Mouse (Mus musculus): ENCODE data around the gene Rhobtb3. TPM values are rescaled to one million over a fixed set of nuclear protein-coding genes. Genes with fewer than 3 reads are reported as not detected.

Gene Rhobtb3
- not detected for polyA plus RNA-seq (2017; shearing (Covaris generic))

GRCm38 (mm10) chr13:75943189-75944043 is at the start of gene Rhobtb3:
Gene Rhobtb3 (minus strand): TSS chr13:75943925.

GRCm38 (mm10) chr13:75966850-75967249 is 23.1 kb upstream of the Rhobtb3 start, which contains the start of gene Spata9:
Gene Spata9 (plus strand): TSS chr13:75967150.

GRCm38 (mm10) chr13:75839719-75840481 is 103.8 kb downstream of the Rhobtb3 start, which contains the start of gene Glrx:
Gene Glrx (plus strand): TSS chr13:75839868.

Other genes with a start within 250 kb of the Rhobtb3 start
- gene Ell2, start 237.2 kb downstream of the Rhobtb3 start, polyA plus RNA-seq (2017; shearing (Covaris generic)), result 5.2 TPM
- gene Glrx, start 104.1 kb downstream of the Rhobtb3 start, polyA plus RNA-seq (2017; shearing (Covaris generic)), result 310 TPM
- gene Spata9, start 23.2 kb upstream of the Rhobtb3 start, polyA plus RNA-seq (2017; shearing (Covaris generic)), result not detected
- gene Rfesd, start 74.8 kb upstream of the Rhobtb3 start, polyA plus RNA-seq (2017; shearing (Covaris generic)), result 35.7 TPM
- gene Gpr150, start 113.1 kb upstream of the Rhobtb3 start, polyA plus RNA-seq (2017; shearing (Covaris generic)), result not detected
- 6.6 TPM for gene Arsk, start 154.7 kb upstream of the Rhobtb3 start, polyA plus RNA-seq (2017; shearing (Covaris generic))
- gene Ttc37, start 154.8 kb upstream of the Rhobtb3 start, polyA plus RNA-seq (2017; shearing (Covaris generic)), result 26.1 TPM

Data from activated CD4-positive, CD25-positive, alpha-beta regulatory T cell, adult 9 weeks (primary cell).